Mouse (Mus musculus) cortical plate, adult 2 months (tissue): ENCODE measurements around the gene Tsfm. TPM values are rescaled to one million over a fixed set of nuclear protein-coding genes. Genes with fewer than 3 reads are reported as not detected.

Experiments used
- H3K27ac ChIP-seq: fragments of 200-500 bp; 2 replicates; pipeline ENCODE4 v1.5.1; 2012; ENCODE audit warnings: low read length, control low read depth, inconsistent platforms; ENCODE audit not compliant: insufficient read depth
- H3K4me1 ChIP-seq: fragments of 200-500 bp; 2 replicates; pipeline ENCODE4 v1.6.1; 2011; ENCODE audit warnings: low read length; ENCODE audit not compliant: control insufficient read depth, insufficient read depth
- H3K4me3 ChIP-seq: fragments of 200-500 bp; 2 replicates; pipeline ENCODE4 v1.5.1; 2011; ENCODE audit warnings: mild to moderate bottlenecking, low read length, control low read depth; ENCODE audit not compliant: insufficient read depth
- CTCF ChIP-seq: fragments of 200-500 bp; IDR thresholded peaks from 2 replicates; pipeline ENCODE4 v1.5.1; 2011; ENCODE audit warnings: mild to moderate bottlenecking, control low read depth, low read length; ENCODE audit not compliant: insufficient read depth; ENCODE audit errors: extremely low read depth
- POLR2A ChIP-seq: fragments of 200-500 bp; IDR thresholded peaks from 2 replicates; pipeline ENCODE4 v1.6.1; 2011; ENCODE audit warnings: mild to moderate bottlenecking, low read length, control low read depth; ENCODE audit not compliant: insufficient read depth; ENCODE audit errors: extremely low read depth
- polyA plus RNA-seq: library from polyadenylated mRNA; depleted of rRNA; stranded (reverse); fragments of >200 nt; gene quantifications from 2 replicates; pipeline ENCODE4 v1.2.3, GENCODE M21; 2012; rRNA removed

The Tsfm gene
- polyA plus RNA-seq: 34.6 and 36.2 TPM in 2 replicates

DNA sequence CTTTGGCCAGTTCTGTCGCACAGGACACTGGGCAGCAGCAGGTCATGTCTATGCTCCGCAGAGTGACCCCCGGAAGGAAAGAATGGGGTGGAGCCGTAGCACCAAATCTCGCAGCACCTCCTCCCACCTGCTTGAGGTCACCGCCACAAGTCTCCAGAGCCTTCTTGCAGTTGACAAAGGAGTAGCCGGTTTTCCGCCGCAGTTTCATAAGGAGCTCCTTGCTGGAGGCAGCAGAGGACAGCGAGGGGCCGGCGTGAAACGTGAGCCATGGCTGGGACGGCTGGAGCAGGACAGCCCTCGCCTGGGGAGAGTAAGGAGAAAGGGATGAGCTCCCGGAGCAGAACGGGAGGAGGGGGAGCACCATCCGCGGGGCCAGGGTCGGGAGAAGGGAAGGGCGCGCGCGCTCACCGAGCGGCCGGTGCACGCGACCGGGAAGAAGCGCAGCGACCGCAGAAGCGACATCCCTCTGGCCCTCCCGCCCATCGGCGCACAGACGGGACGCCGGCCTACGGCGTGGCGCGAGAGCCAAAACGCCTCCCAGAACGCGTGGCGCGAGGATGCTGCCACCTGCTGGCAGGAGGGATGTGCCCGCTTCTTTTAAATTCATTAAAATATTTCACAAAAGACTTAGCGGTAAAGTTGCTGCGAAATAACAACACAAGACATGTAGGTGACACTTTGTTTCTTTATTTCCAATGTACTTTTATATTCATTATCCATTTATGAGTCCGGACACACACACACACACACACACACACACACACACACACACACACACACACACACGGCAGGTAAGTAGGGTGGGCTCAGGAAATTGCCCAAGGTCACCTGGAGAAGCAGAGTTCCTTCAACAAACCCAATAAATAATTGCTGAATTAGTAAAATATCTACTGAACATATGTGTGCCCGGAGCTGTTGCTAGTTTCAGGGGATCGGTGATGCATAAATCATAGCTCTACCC is at the start of gene Tsfm:
TSS of gene Tsfm (minus strand) at position 505 of the 961 bp plus-strand sequence.
- TF ChIP-seq POLR2A (peak; percentile 70; the same call in 1 of the 2 replicates), CTCF (peak; percentile 90)
- H3K4me1 ChIP-seq: no peaks in the 10 kb centered on the region
- no peak within 1 kb of the TSS for H3K27ac ChIP-seq
- H3K4me3 ChIP-seq: peak within 1 kb of the TSS; percentile 71

GRCm38 (mm10) chr10:127079665-127080391 is 49.2 kb upstream of the Tsfm start:
- H3K27ac ChIP-seq: peak overlapping the region; percentile 32
- TF ChIP-seq CTCF: 0 out of 2 replicates have a peak, but pooled peaks have one; percentile 3
- TF ChIP-seq POLR2A: no peak
- peak overlapping the region; percentile 48 for H3K4me3 ChIP-seq
- H3K4me1 ChIP-seq: peaks cover 15% of the 10 kb centered on the region

DNA sequence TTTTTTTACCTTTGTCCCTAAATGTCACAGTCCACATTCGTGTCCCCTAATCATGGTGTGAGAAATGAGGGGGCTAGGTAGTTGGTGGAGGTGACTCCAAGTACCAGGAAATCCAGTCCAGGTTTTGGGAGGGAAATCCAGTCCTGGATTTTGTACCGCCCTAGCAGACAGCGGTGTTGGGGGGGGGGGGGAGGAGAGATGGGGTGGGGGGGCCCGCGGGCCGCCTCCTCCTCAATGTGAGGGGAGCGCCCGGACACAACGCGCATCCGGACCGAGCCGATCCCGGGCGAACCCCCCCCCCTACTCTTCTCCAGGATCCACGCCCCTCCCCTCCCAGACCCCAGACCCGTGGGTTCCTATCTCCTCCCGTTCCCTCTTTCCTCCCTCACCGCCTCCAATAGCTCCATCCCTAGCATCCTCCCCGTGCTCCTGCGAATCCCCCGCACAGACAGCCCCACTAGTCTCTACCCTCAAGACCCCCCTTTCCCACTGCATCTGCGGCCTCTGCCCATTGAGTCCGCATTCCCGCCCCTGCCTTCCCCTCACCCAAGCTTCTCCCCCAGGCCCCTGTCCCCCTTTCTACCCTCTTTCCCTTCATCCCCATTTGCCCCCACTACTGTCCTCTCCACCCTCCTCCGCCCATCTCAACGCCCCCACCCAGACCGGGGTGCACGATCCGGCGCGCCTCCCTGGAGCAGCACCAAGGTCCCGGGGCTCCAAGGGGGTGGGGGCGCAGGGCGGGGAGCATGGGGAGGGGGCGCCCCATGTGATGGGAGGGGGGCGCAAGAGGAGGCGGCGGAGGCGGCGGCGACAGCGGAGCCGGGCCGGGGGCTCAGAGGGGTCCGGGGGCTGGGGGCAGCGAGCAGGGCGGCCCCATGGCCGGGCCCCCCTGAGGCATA is 48.3 kb upstream of the Tsfm start:
- no peak for TF ChIP-seq CTCF
- TF ChIP-seq POLR2A: peak; percentile 53; the same call in 1 of the 2 replicates
- H3K27ac ChIP-seq: peak overlapping the region; percentile 83
- H3K4me1 ChIP-seq: peaks cover 15% of the 10 kb centered on the region
- H3K4me3 ChIP-seq: peak overlapping the region; percentile 48

DNA sequence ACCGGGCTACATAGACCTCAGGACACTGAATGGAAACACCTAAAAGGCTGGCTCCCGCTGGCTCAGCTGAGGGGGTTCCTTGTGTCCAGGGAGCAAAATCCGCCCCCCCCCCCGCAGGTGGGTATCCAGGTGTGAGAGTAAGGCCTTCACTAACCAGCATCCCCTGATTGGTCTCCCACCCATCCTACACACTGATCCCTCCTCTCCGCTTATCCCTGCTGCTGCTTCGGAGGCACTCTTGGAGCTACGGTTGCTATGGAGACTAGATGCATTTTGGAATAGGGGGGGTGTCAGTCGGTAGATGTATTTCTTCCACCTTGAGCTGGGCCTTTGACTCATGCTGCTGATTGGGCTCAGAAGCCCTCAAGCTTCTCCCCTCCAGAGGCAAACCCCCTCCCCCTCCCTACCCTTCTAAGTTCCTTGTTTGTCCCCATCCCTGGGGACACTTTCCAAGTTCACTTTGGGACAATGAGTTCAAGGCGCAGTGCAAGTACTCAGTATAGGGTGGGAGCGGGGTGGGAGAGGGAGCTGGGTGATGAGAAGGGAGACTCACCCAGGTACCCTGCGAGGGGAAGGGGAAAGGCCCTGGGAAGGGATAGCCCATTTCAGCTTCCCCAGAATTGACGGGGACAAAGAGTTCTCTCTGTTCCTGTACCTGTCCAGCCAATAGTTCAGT is 47.5 kb upstream of the Tsfm start:
- H3K4me1 ChIP-seq: peaks cover 12% of the 10 kb centered on the region
- peak overlapping the region; percentile 95 for H3K27ac ChIP-seq
- peak overlapping the region; percentile 48 for H3K4me3 ChIP-seq
- TF ChIP-seq CTCF (no peak), POLR2A (peak; percentile 81)

DNA sequence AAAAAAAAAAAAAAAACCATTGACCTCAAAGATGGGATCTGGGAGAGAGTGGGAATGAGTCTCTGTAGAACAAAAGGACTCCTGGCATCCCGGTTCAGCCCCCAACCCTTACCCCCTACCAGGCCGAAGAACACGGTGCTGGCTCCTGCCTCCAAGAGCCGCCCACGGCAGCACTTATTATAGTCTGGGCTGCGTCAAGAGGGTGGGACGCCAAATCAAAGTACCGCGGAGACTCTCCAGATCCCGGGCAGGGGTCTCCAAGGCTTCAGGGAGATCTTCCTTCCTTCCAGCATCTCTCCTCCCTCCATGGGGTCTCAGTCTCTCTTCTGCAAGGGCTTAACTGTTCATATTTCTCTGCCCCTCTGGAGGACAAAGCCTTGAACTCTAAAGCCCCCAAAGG is 46.9 kb upstream of the Tsfm start:
- peak; percentile 38; the same call in 1 of the 2 replicates for TF ChIP-seq POLR2A
- no peak for TF ChIP-seq CTCF
- peak overlapping the region; percentile 48 for H3K4me3 ChIP-seq
- peaks cover 6% of the 10 kb centered on the region; the same call in 1 of the 2 replicates for H3K4me1 ChIP-seq
- H3K27ac ChIP-seq: peak overlapping the region; percentile 95

- H3K27ac ChIP-seq: no peak overlapping the region; the same call in 1 of the 2 replicates
Measured at GRCm38 (mm10) chr10:127076082-127076481, 45.4 kb upstream of the Tsfm start.

GRCm38 (mm10) chr10:127075651-127076050 is 45.0 kb upstream of the Tsfm start:
- Histone ChIP-seq H3K4me3 (no peak overlapping the region), H3K4me1 (peaks cover 3% of the 10 kb centered on the region; the same call in 1 of the 2 replicates), H3K27ac (no peak overlapping the region)
- no peak for TF ChIP-seq POLR2A
- TF ChIP-seq CTCF: no peak

More at GRCm38 (mm10) chr10:127076082-127076481, 45.4 kb upstream of the Tsfm start:
- peak; percentile 44; the same call in 1 of the 2 replicates for TF ChIP-seq POLR2A
- no peak for TF ChIP-seq CTCF
- Histone ChIP-seq H3K4me3 (no peak overlapping the region), H3K4me1 (peaks cover 3% of the 10 kb centered on the region; the same call in 1 of the 2 replicates)

DNA sequence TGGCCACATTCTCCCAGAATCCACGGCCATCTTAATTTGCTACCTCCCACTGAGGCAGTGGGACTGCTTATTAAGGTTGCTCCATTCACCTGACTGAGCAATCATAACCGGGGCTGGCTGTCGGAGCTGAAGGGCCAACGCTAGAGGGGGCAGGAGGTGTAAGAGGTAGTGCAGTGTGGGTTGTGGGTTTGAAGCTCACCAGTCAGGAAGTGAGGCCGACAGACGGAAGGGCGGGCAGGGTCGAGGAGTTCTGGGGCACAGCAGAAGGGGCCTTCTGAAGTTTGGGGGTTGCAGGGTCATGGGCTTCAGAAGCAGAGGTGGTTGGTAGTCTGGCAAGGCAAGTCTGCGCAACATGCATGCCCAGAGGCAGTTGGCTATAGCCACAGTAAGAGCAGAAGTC is 44.4 kb upstream of the Tsfm start, which contains the start of gene Agap2:
TSS of gene Agap2 (plus strand) at position 205 of the 400 bp plus-strand sequence.
- Histone ChIP-seq H3K4me3 (no peak within 1 kb of the TSS), H3K4me1 (peaks cover 3% of the 10 kb centered on the region; the same call in 1 of the 2 replicates), H3K27ac (no peak within 1 kb of the TSS)
- TF ChIP-seq CTCF (no peak), POLR2A (no peak)
